Mouse (Mus musculus): ENCODE results near the gene Ube2o.

The Ube2o gene

DNA sequence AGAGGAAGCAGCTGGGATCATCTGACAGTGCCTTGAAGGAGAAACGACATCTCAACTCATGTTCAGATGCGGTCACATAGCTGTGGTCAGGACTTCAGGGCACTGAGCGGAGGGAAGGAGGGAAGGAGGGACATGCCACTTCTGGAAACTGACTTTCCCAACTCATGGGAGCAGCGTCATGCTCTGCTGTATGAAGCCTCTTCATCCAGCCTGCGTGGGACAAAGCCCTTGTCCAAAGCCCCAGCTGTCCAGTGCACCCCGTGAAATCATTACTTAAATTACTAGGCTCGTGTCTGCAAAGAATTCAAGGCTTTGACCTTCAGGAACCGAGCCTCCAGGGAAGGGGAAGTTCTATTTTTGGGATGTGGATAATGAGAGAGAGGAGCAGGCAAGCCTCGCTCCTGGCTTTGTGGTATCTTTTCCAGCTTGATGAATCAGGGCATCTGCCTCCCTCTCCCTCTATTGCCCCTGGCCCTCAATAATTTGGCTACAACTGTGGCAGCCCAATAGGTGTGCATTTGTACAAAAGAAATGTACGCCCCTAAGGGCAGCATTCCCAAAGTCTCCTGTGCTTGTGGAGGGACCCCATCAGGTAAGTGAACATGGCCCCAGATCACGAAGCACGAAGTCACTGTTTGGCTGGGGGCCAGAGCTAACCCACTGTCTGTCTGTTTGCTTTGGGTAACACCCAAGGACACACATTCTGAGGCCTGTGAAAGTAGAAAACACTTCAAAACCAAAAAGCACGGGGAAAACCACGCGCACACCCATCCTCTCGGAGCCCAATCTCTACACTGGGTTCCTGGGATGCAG lies 58.2 kb downstream of the Ube2o start:
- ATAC-seq (ENCODE audit: insufficient number of reproducible peaks, low FRiP score, low TSS enrichment) = no peak

DNA sequence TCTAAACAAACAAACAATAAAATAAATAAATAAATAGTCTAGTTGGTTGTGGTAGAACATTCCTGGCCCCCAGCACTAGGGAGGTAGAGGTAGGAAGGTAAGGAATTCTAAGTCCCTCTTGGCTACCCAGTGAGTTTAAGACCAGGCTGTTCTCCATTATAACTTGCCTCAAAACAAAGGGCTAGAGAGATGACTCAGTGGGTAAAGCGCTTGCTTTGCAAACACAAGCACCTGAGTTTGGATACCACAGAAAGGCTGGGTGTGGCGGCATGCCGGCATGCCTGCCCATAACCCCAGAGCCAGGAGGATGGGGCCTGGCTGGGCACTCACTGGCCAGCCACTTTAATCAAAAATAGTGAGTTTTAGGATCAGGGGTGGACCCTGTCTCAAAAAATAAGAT lies 59.2 kb downstream of the Ube2o start:
- ATAC-seq (ENCODE audit: insufficient number of reproducible peaks, low FRiP score, low TSS enrichment) = no peak

DNA sequence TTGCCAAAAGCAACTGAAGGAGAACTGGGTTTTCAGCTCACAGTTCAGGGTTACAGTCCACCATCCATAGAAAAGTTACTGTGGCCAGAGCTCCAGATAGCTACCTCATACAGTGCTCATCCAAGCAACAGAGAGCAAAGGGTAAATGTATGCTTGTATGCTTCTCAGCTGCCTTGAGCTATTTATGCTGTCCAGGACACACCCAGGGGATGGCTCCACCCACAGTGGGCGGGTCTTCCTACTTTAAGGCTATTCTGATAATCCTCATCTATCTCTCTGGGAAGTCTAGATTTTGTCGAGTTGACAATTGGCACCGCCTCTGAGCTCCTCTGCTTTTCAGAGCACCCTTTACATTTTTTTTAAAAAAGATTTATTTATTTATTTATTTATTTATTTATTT lies 60.1 kb downstream of the Ube2o start:
- ATAC-seq (ENCODE audit: insufficient number of reproducible peaks, low FRiP score, low TSS enrichment) = no peak

- ATAC-seq (ENCODE audit: insufficient number of reproducible peaks, low FRiP score, low TSS enrichment) = no peak
These were observed 62.8 kb downstream of the Ube2o start for GRCm38 (mm10) chr11:116518482-116518881.

DNA sequence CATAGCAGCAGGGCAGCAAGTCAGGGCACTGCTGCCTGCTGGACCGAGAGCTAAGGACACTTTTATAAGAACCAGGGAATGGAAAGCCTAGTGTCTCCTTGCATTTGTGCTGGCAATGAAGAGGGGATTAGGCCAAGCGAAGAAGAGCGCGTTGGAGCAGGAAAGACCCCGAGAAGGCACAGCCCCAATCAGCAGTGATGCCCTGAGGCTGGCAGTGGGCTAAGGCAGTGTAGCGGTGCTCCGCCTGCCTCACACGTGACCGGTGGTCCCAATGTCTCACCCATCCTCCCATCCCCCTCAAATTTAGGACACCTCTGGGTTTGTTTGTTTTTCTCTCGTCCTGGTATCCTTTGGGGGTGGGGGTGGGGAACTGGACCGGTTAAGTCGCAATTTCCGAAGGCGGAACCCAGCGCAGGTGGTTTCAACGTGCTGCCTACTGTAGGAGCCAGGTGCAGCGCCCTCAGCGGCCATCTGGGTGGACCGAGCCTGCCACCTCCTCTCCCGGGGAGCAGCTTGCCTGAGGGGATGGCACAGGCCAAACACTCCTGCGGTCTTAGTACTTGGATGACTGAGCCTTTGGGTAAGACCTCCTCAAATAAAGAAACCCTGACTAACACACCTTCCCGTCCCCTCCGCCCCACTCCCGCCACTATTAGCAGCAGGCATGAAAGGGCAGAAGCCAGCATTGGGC lies 65.8 kb downstream of the Ube2o start:
- no peak for ATAC-seq (ENCODE audit: insufficient number of reproducible peaks, low FRiP score, low TSS enrichment)

- no peak for ATAC-seq (ENCODE audit: insufficient number of reproducible peaks, low FRiP score, low TSS enrichment)
These were observed 67.7 kb downstream of the Ube2o start for GRCm38 (mm10) chr11:116513531-116514038.

DNA sequence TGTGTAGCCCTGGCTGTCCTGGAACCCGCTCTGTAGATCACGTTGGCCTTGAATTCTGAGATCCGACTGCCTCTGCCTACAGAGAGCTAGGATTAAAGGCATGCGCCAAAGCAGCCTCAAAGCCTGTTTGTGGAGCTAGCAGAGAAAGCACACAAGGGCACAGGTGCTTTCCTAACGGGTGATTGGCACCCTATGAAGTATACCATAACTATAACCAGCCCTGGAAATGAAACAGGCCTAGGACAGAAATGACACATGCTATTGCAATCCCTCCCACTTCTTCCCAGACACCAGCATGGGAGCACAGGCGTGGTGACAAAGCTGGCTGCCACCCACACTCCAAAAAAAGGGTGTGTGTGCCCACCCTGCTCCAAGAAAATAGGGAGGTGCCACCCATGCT lies 68.3 kb downstream of the Ube2o start:
- ATAC-seq (ENCODE audit: insufficient number of reproducible peaks, low FRiP score, low TSS enrichment) = no peak

DNA sequence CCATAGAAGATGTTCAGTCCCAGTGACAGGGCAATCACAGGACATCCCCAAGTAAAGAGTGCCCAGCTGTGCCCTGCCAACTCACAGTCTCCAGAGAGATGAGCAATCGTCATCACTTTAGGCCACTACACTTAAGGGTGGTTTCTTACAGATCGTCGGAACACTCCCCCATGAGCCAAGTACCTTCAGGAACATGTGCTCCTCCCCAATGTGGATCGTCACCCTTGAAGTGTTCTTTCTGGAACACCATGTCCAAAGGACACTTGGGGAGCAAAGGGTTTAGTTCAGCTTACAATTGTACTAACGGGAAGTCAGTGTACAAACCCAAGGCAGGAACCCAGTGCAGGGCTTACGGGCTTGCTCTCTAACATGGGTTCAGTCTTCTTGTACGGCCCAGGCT lies 69.1 kb downstream of the Ube2o start:
- ATAC-seq (ENCODE audit: insufficient number of reproducible peaks, low FRiP score, low TSS enrichment) = no peak

- no peak for ATAC-seq (ENCODE audit: insufficient number of reproducible peaks, low FRiP score, low TSS enrichment)
These were observed 69.9 kb downstream of the Ube2o start for GRCm38 (mm10) chr11:116511301-116511868.

DNA sequence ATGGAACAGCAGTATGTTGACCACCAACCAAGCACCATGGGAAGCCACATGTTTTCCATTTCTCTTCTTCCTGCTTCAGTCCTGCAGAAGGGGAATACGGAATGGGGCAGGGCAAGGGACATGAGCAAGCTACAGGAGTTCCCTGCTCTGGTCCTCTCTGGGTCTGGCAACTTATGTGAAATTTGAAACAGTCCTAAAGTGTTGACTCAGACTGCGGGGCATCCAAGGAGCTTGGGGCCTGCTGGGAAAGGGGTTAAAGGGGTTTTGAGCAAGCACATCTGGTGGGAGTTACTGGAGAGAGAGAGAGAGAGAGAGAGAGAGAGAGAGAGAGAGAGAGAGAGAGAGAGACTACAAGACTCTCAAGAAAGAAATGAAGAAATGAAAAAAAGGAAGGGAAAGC lies 72.6 kb downstream of the Ube2o start:
- no peak for ATAC-seq (ENCODE audit: insufficient number of reproducible peaks, low FRiP score, low TSS enrichment)

- no peak for ATAC-seq (ENCODE audit: insufficient number of reproducible peaks, low FRiP score, low TSS enrichment)
These were observed 74.9 kb downstream of the Ube2o start for GRCm38 (mm10) chr11:116506151-116506875.

DNA sequence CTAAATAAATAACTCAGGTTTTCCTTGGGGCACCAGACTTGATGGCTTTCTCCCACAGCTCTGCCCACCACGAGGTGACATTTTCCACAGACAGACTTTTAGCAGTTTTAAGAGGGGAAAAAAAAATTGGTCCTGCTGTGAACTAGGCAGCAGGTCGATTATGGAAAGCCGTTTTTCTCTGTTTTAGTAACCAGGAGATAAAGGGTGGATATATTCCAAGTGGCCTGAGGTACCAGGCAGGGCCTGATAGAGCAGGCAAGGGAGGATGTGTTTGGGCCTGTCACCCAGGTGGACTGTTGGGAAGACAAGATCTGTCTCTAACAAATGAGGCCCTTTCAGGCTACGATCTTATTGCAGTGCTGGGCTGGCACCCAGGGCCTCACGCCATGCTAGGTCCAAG lies 75.7 kb downstream of the Ube2o start:
- ATAC-seq (ENCODE audit: insufficient number of reproducible peaks, low FRiP score, low TSS enrichment) = no peak

- ATAC-seq (ENCODE audit: insufficient number of reproducible peaks, low FRiP score, low TSS enrichment) = no peak
These were observed 76.7 kb downstream of the Ube2o start for GRCm38 (mm10) chr11:116504516-116504915.

GRCm38 (mm10) chr11:116501005-116501746 lies 80.1 kb downstream of the Ube2o start:
- ATAC-seq (ENCODE audit: insufficient number of reproducible peaks, low FRiP score, low TSS enrichment) = no peak; the same call in 1 of the 2 replicates

- ATAC-seq (ENCODE audit: insufficient number of reproducible peaks, low FRiP score, low TSS enrichment) = no peak
These were observed 82.2 kb downstream of the Ube2o start for GRCm38 (mm10) chr11:116499018-116499417.

DNA sequence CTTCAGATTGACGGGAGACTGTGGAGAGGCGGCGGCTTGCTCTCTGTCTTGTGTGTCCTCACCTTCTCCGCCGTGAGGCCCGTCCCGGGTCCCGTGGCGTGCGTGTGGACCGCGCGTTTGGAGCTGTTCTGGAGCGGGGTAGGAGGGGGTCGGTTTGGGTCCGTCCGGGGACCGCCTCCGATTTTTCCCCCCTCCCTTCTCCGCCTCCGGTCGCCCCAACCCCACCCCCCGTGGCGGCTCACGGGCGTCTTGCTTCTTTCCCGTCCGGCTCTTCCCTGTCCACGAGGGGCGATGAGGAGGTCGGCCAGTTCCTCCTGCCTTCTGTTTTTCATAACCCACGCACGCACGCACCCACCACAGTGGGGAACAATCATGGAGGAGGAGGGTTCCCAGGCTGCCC lies 82.7 kb downstream of the Ube2o start:
- ATAC-seq (ENCODE audit: insufficient number of reproducible peaks, low FRiP score, low TSS enrichment) = no peak

DNA sequence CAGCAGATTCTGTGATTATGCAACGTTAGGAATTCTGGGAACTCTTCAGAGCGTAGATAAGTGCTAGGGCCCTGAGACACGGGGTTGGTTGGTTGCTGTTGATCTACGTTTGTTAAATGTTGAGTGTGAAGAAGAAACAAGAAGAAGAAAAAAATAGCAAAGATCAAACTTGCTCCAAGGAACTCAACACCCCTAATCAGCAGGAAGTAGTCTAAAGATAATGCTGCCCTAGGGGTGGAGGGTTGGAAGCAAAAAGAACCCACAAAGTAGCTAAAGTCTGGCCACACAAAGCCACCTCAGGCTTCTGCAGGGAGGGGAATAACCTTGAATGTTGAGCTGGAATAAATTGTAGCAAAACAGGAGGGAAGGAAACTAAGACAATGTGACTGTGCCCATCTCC lies 83.9 kb downstream of the Ube2o start:
- no peak for ATAC-seq (ENCODE audit: insufficient number of reproducible peaks, low FRiP score, low TSS enrichment)

DNA sequence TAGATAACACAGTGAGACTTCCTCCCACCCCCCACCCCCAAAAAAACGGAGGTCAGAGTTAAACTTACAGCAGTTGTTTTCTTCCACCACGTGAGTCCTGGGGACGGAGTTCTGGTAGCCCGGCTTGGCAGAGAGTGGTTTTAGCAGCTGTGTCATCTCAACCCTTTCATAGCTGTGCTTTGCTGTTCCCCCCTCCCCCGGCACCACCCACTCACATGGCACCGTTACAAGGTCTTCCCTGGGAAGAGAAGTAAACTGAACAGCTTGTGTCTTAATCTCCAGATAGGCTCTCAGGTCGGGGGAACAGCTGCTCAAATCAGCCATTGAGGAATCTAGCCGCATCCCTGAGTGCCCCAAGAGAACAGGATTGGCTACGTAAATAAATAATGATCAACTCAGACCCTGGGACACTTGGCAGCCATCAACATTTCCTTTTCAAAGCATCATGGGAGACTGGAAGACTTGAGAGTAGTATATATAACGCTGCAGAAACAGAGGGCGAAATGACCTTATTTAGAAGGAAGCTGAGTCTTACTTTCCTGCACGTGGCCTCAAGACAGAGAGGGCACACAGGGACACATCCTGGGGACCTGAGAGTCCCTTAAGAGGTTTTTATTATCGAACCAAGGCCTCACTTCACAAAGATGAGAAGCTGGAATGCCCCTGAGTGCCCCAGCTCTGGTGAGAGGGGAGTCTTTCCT lies 86.6 kb downstream of the Ube2o start:
- ATAC-seq (ENCODE audit: insufficient number of reproducible peaks, low FRiP score, low TSS enrichment) = no peak

- ATAC-seq (ENCODE audit: insufficient number of reproducible peaks, low FRiP score, low TSS enrichment) = no peak
These were observed 87.4 kb downstream of the Ube2o start, which contains the start of gene Prpsap1 for GRCm38 (mm10) chr11:116493795-116494252. Gene Prpsap1, minus strand, starts transcription at chr11:116494202.

All from cerebellum, adult (tissue).